Mouse (Mus musculus) neutrophil, adult 5-6 weeks (primary cell): Measurements from ENCODE around the gene Sfrp4. TPM values are rescaled to one million over a fixed set of nuclear protein-coding genes. Genes with fewer than 3 reads are reported as not detected.
"Not testable (repeated sequence)": the region's sequence is repeated elsewhere in the genome, so short reads cannot be mapped to it uniquely, and the experiment has no call there.

Experiments
- ATAC-seq: fragments of 151-379, 151-347 bp; 2 replicates; pipeline ENCODE4 v1.8.0; 2017; ENCODE audit warnings: mild to moderate bottlenecking, moderate TSS enrichment; ENCODE audit not compliant: insufficient number of reproducible peaks, poor library complexity, low FRiP score, severe bottlenecking; ENCODE audit errors: extremely low read depth
- total RNA-seq: library from RNA; stranded (forward); fragments of 200-1000 nt; gene quantifications from 2 replicates; pipeline ENCODE4 v1.2.3, GENCODE M21; 2017

Sfrp4 gene
- total RNA-seq, result not detected in 2 replicates

DNA sequence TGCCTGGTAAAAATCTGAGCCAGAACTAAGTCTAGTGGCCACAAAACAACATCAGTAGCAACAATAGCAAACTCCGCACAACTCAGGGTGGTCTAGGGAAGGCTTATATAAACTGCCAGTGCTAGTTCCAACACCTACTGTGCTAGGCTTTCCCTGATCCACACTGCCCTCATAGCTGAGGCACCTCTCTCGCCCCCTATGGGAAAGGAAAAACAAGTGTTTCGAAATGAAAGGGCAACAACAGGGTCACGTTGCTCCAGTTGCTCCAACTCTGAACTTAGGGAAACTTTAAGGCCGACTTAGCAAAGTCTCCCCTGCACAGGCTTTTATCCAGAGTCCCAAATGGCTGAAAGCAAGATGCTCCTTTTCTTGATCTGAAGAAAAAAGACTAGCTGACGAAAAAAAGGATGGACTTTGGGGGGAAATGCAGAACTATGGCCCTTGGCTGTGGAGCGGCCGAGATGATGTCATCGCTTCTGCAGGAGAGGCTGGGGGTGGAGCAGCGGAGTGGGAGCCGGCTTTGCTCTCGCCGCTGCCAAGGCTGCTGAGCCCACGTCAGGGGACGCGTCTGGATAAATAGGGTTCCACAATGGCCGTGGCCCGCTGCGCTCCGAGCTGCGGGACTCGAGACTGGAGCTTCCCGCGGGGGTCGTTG, at the start of gene Sfrp4:
TSS of gene Sfrp4 (plus strand) at position 532 of the 655 bp plus-strand sequence.
- no peak for ATAC-seq

DNA sequence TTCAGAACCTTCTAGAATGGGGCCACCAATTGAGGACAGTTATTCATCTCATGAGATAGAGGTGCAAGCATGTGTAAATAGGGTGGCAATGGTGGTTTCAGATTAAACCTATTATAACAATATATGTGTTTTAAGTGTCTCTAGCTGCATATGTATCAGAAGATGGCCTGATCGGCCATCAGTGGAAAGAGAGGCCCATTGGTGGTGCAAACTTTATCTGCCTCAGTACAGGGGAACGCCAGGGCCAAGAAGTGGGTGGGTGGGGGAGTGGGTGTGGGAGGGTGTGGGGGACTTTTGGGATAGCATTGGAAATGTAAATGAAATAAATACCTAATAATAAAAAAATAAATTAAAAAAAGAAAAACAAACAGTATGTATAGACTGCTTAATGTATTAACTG, 48.2 kb upstream of the Sfrp4 start:
- ATAC-seq, result not testable (repeated sequence)

- no peak for ATAC-seq
These were observed 47.0 kb upstream of the Sfrp4 start for GRCm38 (mm10) chr13:19575947-19576346.

DNA sequence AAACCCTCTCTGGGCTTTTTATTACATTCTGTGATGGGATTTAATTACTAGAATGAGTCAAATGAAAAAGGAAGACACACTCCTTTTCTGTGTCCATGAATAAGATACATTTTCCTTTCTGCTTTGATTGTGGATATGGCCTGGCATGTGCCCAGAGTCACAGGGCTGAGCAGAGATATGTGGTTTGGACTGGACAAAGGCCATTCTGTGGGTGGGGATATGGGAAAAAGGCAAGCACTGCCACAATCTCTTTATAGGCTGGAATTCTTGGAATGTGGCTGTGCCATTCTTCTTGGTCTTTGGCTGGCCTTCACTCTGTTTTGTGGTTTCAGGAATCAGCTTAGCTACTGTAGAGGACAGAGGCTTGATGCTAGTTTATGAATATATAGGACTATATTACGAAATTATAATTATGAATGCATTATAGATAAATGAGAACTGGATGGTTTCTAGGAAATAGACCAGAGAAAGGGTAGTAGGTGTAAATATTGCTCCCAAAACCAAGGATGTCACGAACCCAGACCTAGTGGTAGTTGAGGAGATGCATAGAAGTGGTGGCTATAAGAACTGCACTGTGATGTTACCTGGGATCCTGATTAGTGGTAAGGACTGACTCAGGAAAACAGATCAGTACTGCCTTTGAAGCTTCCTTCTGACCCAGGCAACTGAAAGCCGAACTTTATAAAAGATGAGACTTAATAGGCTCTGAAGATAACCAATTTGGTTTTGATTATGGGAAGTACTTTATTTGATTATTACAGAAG, 31.7 kb upstream of the Sfrp4 start:
- ATAC-seq, result no peak

- ATAC-seq, result no peak
These were observed 27.8 kb upstream of the Sfrp4 start for GRCm38 (mm10) chr13:19595141-19595540.

DNA sequence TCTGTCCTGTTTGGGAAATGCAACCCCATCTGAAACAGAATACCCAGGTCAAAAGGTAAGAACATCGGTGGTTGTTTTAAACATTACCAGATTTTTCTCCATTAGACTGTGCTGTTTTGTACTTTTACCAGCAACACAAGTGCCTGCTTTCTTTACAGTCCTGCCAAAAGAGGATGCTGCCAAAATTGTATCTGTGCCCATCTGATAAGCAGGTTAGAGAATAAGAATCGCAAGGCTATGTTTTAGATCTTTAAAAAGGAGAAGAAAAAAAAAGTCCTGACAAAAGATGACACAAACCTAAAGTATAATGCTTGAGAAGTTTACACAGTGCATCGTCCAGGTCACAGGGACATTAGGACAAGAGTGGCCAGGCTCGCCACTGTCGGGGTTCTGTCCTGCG, 23.7 kb upstream of the Sfrp4 start:
- no peak for ATAC-seq

- no peak for ATAC-seq
These were observed 20.4 kb upstream of the Sfrp4 start for GRCm38 (mm10) chr13:19602531-19602930.

- ATAC-seq, result no peak
These were observed 19.2 kb upstream of the Sfrp4 start for GRCm38 (mm10) chr13:19603719-19604118.

- ATAC-seq, result no peak
These were observed 18.0 kb upstream of the Sfrp4 start for GRCm38 (mm10) chr13:19604916-19605315.

- no peak for ATAC-seq
These were observed 14.8 kb upstream of the Sfrp4 start for GRCm38 (mm10) chr13:19608120-19608519.

DNA sequence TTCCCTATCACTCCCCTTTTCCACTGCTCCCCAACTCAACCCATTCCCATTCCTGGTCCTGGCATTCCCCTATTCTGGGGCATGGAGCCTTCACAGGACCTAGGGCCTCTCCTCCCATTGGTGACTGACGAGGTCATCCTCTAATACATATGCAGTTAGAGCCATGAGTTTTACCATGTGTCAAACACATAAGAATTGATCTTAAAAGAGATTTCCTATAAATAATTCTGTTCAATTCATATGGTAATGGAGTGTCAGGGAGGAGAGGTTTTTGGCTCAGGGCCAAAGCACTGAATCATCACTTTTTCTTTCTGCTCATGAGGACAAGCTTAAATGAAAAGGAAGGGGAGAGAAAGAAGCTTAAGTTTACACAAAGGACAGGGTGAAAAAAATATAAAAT, 10.6 kb upstream of the Sfrp4 start:
- no peak for ATAC-seq

DNA sequence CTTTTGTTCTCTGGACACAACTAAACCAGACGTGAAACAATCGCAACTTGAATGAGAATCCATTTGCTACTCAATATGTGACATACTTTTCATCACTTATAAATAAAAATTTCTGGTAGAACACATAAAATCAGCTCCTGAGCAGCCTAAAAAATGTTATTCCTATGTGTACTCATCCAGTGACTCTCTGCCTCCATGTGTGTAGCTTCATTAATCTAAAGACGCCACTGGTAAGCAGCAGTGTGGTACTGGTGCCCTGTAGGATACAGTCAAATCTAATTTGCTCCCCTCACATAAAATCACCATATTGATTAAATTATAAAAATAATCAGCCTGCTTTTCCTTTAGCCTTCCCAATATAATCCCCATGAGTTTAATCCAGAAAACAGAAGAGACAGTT, 9.9 kb upstream of the Sfrp4 start:
- no peak for ATAC-seq

GRCm38 (mm10) chr13:19613426-19613825, 9.5 kb upstream of the Sfrp4 start:
- ATAC-seq, result no peak

DNA sequence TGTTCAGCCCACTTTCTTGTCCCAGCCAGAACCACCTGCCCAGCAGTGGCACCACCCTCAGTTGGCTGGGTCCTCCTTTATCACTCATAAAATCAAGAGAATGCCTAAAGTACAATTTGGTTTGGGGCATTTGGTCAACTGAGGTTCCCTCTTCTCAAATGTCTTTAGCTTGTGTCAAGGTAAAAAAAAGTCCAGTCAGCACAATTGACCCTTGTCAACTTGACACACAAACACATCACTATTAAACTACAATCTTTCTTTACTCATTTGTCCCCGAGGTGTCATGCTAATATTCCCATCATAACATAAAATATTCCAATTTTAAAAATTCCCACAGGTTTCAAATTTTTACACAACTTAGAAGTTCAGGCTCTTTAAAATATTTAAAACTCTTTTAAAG, 8.6 kb upstream of the Sfrp4 start:
- no peak for ATAC-seq

DNA sequence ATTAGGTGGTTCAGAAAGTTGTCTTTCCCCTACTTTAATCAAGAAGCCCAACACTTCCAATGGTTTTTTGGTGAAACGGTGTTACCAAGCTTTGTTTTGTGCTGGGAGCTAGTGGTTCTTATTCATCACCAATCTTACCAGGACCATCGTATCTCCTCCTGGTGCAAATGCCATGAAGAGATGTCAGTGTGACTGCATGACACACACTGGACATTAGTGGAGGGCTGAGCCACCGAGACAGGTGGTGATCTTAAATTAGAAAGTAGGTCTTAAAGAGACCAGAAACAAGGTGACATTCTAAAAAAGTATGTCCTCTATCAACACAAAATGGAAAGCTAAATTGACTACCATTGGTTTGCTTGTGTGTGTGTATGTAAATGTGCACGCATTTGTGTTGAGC, 4.8 kb upstream of the Sfrp4 start:
- no peak for ATAC-seq

DNA sequence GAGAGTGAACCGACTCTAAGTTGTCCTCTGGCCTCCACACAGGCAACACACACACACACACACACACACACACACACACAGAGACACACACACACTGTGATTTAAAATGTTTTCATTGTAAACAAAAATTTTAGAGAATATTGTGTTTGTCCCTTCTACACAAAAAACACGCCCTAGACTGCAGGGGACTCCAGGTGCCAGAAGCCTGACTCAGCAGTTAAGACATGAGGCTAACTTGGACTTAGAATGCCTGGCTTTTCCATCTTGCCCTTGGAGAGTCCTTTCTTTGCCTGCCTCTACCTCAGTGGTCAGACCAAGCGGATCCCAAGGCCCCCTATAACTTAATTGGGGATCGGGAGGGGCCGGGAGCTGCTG, 4.1 kb upstream of the Sfrp4 start:
- ATAC-seq, result no peak

DNA sequence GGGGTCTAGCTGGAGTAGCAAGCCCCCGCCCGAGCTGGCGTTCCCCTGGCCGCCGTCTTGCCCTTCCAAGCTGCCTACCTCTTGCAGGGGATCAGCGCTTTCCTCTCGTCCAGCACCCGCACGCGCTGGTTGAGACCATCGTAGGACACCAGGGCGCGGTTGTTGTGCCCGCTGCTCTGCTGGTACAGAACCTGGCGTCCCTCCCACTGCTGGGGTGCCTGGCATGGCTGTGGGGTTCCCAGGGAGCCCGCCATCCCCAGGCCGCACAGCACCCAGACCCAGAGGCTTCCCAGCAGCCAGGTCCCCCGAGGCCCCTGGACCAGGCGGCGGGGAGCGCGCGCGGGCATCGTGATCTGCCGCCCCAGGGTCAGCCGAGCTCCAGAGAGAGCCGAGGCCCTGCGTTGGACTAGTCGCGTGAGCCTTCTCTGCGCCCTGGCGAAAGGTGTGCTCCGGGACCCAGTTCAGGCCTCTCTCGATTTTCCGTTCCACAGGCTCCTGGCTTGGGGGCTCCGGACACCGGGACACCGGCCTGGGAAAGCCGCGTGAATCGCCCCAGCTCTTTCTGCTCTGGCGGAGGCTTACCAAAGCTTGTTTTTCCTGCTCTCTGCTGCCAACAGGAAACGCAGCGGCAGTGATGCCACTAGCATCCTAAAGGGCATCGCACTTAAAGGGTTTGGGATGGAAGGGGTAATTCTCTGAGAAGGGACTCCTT, 3.5 kb upstream of the Sfrp4 start, which contains the start of gene Epdr1:
TSS of gene Epdr1 (minus strand) at position 712 of the 712 bp plus-strand sequence.
- no peak for ATAC-seq

DNA sequence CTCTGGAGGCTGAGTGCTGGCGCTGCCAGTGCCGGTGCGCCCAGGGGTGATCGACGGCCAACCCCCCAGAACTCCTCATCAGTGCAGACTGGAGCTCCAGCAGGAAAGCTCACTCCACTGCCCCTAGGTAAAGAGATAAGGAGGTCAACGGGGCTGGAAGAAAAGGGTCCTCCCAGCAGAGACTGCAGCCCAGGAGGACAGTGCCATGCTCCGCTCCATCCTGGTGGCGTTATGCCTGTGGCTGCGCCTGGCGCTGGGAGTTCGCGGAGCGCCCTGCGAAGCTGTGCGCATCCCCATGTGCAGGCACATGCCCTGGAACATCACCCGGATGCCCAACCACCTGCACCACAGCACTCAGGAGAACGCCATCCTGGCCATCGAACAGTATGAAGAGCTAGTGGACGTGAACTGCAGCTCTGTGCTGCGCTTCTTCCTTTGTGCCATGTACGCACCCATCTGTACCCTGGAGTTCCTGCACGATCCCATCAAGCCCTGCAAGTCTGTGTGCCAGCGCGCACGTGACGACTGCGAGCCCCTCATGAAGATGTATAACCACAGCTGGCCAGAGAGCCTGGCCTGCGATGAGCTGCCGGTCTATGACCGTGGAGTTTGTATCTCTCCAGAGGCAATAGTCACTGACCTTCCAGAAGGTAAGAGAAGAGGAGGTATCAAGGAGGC, 463 bp downstream of the Sfrp4 start:
- ATAC-seq, result no peak

- no peak for ATAC-seq
These were observed 1.9 kb downstream of the Sfrp4 start for GRCm38 (mm10) chr13:19624632-19625320.
